Mouse (Mus musculus) bone marrow macrophage, adult 2 months (primary cell): Measurements from ENCODE around the gene Baz2a.

Source experiments
- CTCF ChIP-seq: IDR thresholded peaks from 2 replicates; pipeline ENCODE4 v1.5.1; 2012; ENCODE audit warnings: low read depth, mild to moderate bottlenecking, low read length, moderate library complexity
- POLR2A ChIP-seq: IDR thresholded peaks from 2 replicates; pipeline ENCODE4 v1.6.1; 2012; ENCODE audit warnings: mild to moderate bottlenecking, low read depth, low read length, borderline replicate concordance

DNA sequence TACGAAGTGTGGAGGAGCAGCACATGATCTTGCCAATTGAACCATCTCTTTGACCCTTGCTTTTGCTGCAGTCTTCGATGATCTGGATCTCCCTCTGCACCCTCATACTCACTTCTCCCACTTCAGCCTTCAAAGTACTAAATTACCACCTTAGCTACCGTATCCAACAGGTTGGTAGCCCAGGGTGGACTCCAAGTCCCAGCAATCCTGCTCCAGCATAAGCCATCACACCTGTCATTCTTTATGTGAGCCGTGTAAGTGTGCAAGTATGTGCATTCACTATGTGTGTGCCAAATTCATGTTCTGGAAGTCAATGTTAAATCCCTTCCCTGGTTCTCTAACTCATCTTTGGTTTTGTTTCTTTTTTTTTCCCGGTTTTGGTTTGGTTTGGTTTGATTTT, 39.8 kb upstream of the Baz2a start:
- TF ChIP-seq CTCF (no peak), POLR2A (no peak)
